Mouse (Mus musculus) kidney, adult 9 months (tissue): ENCODE measurements around the gene Gpn3.

Source experiments
- DNase-seq: peaks from one replicate; pipeline ENCODE4 v3.0.0; 2022

Gpn3 gene

GRCm38 (mm10) chr5:122371591-122372191 lies at the start of gene Gpn3:
Gene Gpn3, plus strand, starts transcription at chr5:122371876.
- no peak for DNase-seq

DNA sequence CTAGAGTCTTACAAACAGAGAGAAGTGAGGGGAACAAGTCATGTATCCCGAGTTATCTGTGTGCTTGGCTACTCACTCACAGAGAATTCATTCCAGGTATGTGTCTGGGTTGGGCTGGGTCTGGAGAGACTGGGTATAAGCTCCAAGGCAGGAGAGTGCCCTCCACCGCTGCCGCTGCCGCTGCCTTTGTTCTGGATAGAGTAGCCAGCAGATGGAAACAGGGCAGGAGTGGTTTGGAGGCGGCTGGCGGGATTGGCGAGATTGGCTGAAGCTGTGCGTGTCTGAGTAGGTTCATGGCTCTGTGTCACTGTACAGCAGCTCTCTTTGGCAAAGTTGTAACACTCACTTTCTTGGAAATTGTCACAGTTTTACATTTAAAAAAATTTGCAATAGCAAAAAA lies 48.2 kb upstream of the Gpn3 start:
- DNase-seq: no peak

- DNase-seq: no peak
Measured at GRCm38 (mm10) chr5:122324608-122325431, 46.9 kb upstream of the Gpn3 start.

GRCm38 (mm10) chr5:122325477-122325876 lies 46.2 kb upstream of the Gpn3 start:
- no peak for DNase-seq

DNA sequence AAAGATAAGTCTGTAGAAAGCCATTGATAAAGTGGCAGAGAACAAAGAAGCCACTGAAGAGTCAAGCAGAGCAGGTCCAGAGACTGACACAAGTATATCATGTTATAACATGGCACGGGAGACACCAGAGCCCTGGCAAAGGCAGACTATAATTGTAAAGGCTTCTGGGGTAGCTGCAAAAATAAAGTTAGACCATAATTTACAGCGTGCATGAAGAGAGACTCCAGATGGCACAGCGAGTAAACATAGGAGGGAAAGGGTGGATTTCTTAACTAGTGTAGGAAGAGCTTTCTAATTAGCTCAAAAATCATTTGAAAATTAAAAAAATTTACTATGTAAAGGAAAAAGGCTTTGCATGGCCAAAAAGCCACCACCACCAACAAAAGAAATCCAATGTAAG lies 44.4 kb upstream of the Gpn3 start:
- no peak for DNase-seq

DNA sequence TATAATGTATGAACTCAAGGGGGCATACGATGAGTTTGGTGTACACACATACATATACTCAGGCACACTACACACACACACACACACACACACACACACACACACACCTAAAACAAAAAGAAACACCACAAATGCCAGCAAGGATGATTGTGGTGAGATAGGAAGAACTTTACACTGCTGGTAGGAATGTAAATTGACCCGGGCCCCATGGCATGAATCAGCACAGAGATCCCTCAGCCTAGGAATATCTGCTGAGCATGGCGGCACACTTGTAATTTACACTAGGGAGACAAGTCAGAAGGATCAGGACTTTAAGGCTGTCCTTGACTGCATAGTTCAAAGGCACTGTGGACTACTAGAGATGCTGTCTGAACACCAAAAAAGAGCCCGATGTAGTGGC lies 41.4 kb upstream of the Gpn3 start:
- no peak for DNase-seq

GRCm38 (mm10) chr5:122334682-122335081 lies 37.0 kb upstream of the Gpn3 start:
- no peak for DNase-seq

GRCm38 (mm10) chr5:122336554-122337294 lies 35.0 kb upstream of the Gpn3 start:
- no peak for DNase-seq

- no peak for DNase-seq
Measured at GRCm38 (mm10) chr5:122342874-122343273, 28.8 kb upstream of the Gpn3 start.

DNA sequence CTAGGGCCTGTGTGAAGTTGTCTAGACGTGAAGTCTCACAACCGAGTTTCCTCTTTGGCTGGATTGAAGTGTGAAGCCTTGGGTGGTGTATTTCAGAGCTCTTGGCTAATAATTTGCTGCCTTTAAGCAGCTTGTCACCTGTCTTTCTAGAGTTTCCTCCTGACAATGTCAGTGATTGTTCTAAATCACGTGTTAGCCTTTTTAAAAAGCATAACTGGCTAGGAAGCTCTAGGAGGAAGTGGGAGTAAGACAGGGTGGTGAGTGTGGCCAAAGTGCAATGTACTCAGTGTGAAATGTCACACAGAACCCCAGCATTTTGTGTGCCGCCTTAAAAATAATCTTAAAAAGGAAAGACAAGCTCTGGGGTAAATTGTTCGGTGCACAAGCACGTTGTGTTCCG lies 27.9 kb upstream of the Gpn3 start:
- DNase-seq: peak; percentile 38

DNA sequence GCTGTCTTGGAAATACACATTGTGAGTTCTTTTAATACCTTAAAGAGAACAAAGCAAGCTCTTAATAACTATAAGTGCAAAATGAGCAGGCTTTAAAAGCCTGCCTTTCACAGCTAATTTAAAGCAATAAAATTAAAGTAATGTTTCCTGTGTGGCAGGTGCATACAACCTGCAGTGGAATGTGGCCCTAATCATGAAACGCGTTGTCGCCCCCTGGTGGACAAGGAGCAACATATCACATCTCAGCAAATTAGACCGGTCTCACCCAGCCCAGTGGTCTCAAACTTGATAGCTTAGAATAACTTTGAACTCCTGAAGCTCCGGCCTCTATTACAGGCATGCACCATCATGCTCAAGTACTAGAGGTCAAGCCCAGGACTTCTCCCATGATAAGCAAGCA lies 27.4 kb upstream of the Gpn3 start:
- DNase-seq: peak; percentile 75

- no peak for DNase-seq
Measured at GRCm38 (mm10) chr5:122345777-122346176, 25.9 kb upstream of the Gpn3 start.

DNA sequence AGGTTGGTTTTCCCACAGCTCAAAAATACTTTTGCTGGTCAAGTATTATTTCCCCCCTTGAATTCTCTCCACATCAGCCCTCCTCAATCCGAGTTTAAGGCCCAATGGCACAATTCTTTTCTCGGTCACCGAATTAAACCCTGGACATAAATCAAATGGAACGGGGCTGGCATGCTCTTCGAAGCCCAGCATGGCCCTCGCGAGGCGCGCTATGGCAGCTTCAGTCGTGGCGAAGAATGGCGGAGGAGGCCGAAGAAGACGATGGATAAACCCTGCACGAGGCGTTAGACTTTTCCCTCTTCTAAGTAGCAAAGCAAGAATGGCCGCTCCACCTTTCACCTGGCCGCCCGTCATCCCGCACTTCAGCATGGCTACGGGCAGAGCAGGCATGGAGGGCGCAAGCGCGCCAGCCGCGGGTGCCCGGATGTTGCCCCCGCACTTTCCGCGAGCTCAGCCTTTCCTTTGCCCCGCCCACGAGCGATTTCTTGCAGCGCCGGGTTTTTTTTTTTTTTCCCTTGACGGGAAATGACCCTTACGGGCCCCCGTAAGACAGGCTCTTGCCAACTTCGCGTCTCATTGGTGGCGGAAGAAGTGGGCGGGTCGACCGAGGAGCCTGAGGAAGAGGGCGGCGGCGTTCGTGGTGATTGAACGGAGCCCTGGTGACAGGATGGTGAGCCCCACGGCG lies 17.7 kb upstream of the Gpn3 start, which contains the start of the genes Rad9b and Vps29:
Gene Rad9b, minus strand, starts transcription at position 427 of the 685 bp plus-strand sequence.
Gene Vps29, plus strand, starts transcription at position 563 of the 685 bp plus-strand sequence.
- peak; percentile 98 for DNase-seq

- DNase-seq: no peak
Measured at GRCm38 (mm10) chr5:122354492-122355067, 17.1 kb upstream of the Gpn3 start.

GRCm38 (mm10) chr5:122372192-122372769 lies 605 bp downstream of the Gpn3 start, which contains the start of gene Fam216a:
Gene Fam216a, minus strand, starts transcription at chr5:122372364.
- DNase-seq: peak; percentile 99

DNA sequence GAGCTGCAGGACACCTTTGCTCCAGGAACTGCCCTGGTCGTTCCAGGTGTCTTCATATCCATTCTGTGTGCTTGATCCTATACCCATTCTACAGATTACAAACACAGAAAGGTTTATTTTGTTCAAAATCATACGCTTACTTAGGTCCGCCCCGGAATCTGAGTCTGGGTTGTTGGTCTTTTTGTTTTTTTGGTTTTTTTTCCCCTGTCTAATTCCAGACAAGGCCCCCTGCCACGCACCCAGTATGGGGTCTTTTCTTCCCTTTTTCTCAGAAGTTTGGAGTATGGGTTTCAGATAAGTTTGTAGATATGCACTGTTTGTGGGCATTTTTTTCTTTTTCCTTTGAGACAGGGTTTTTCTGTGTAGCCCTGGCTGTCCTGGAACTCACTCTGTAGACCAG lies 1.2 kb downstream of the Gpn3 start:
- no peak for DNase-seq

DNA sequence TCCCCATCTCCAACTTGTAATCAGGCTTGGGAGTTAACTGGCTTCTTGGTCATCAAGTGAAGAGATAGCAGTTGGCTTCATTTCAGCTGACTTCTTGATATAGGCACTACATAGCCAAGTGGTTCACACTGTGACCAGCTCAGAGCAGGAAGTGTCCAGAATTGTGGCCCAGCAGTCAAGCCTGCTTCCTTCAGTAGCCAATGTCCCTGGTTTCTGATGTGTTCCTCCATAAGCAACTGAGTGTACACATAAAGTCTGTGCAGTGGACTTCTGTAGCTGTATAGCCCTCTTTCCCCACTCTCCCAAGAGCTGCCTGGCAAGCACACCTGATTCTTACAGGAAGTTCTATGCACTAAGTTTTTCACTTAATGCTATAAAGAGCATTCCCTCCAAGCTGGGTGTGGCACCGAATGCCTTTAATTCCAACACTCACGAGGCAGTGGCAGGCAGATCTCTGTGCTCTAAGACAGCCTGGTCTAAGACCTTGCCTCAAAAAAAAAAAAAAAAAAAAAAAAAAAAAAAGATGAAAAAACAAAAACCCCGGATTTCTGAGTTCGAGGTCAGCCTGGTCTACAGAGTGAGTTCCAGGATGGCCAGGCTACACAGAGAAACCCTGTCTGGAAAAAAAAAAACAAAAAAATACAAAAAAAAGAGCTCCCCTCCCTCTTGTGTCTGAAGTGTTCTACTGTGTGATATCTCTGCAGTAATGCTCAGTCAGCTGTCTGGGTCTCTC lies 5.6 kb downstream of the Gpn3 start:
- no peak for DNase-seq

GRCm38 (mm10) chr5:122378171-122378570 lies 6.5 kb downstream of the Gpn3 start:
- DNase-seq: no peak

GRCm38 (mm10) chr5:122379374-122380155 lies 7.9 kb downstream of the Gpn3 start:
- peak; percentile 78 for DNase-seq

- no peak for DNase-seq
Measured at GRCm38 (mm10) chr5:122390006-122390405, 18.3 kb downstream of the Gpn3 start.

- no peak for DNase-seq
Measured at GRCm38 (mm10) chr5:122390671-122391070, 19.0 kb downstream of the Gpn3 start.
